Mouse (Mus musculus) heart, postnatal 0 days (tissue): Measurements from ENCODE around the gene Kcnq1.

Source experiments
- CTCF ChIP-seq: IDR thresholded peaks from 2 replicates; pipeline ENCODE4 v1.5.1; 2016; ENCODE audit warnings: antibody characterized with exemption, control low read depth, low read depth
- EP300 ChIP-seq: IDR thresholded peaks from 2 replicates; pipeline ENCODE4 v1.6.1; 2016; ENCODE audit warnings: antibody characterized with exemption, low read depth

GRCm38 (mm10) chr7:143062704-143063103, 43.5 kb upstream of the Kcnq1 start:
- no peak for TF ChIP-seq CTCF
- TF ChIP-seq EP300 = no peak
